Mouse (Mus musculus): ENCODE measurements around the gene Klre1. TPM values are rescaled to one million over a fixed set of nuclear protein-coding genes. Genes with fewer than 3 reads are reported as not detected.
"Not testable (repeated sequence)": the region's sequence is repeated elsewhere in the genome, so short reads cannot be mapped to it uniquely, and the experiment has no call there.

Klre1 gene
- total RNA-seq, 1 experiment from 2014 or later: 3.7 TPM

DNA sequence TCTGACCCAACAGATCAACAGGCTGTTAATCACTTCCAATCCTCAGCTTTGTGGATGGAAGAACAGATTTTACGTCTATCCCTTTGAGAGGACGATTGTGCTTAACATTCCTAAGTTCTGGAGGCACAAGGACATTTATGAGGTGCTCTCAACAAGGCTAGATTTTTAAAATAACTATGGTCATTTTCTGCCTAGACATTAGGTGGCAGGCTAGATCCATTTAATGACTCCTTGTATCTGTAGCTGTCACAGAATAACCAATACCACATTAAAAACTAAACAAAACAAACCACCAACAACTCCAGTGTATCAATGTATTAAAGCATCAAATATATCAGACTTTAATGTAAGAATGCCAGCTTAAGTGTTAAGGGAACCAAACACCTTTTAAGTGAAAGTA lies 2.4 kb upstream of the Klre1 start:
- ATAC-seq (ENCODE audit: extremely low read depth, insufficient number of reproducible peaks, low FRiP score, poor library complexity, severe bottlenecking): no peak

DNA sequence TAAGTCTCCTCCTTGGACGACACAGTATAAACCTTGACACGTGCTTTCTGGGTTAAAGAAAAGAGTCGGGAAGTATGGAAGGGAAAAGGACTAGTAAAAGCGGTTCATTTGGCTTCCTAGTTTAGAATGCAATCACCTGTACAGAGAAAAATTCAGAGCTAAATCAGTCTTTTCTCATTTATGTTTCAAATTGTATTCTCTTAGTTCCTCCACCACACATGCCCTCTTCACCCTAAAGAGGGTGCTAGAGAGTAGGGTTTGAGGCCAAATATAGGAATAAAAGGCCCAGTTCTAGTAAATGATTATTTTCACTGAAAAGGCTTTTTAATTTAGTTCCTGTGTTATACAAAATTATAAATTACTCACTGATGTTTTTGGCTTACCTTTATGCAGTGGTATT lies 3.6 kb downstream of the Klre1 start:
- peak; percentile 67; the same call in 1 of the 2 replicates for ATAC-seq (ENCODE audit: extremely low read depth, insufficient number of reproducible peaks, low FRiP score, poor library complexity, severe bottlenecking)

DNA sequence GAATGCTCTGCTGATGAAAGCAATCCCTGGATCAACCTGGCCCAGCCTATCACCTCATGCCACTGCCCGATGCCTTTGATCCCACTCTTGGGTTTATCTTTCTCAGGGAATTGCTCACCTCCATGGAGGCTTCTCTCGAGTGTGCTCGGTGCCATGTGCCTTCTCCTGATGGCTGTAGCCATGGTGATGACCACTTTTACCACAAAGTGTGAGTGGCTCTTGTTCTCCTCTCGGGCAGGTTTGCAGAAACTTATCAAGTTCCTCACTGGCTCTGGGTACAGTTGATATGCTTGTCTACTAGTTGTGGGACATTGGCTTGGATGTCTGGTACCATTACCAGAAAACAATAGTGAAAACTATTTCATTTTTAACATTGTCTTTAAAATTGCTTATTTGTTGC lies 4.2 kb downstream of the Klre1 start:
- no peak for ATAC-seq (ENCODE audit: extremely low read depth, insufficient number of reproducible peaks, low FRiP score, poor library complexity, severe bottlenecking)

DNA sequence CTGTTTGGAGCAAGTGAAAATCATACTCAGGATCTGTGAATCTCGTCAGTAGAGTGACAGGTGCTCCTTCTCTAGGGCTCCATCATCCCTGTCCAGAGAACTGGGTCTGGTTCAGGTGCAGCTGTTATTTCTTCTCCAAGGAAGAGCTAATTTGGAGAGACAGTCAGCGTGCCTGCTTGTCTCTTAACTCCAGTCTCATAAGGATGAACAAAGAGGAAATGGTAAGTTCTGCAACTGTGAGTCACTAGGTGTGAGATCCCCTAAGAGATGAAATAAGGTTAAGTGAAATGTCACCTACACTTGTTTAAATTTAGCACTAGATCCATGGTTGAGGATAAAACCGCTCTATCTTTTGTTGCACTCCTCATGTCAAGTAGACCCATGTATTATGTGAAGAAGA lies 5.3 kb downstream of the Klre1 start:
- no peak for ATAC-seq (ENCODE audit: extremely low read depth, insufficient number of reproducible peaks, low FRiP score, poor library complexity, severe bottlenecking)

DNA sequence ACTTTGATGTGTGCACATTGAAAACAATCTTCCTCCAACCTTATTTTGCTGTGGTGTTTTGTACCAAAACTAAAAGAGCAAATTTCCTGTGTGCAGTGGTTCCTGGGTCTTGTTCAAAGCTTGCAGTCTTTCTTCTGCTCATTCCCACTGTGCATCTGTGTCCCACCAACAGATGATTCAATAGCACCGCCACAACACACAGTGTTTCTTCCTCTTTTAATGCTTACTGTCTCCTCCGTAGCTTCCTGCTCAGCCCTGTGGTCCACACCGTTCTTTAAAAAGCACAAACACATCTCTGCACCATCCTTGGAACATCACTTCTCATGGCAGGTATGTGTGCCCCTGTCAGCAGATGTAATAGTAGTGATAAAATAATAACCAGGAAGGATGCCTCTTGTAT lies 13.8 kb downstream of the Klre1 start, which contains the start of gene Klrd1:
Gene Klrd1 (plus strand): TSS at position 275 of the 400 bp plus-strand sequence.
- peak; percentile 74 for ATAC-seq (ENCODE audit: extremely low read depth, insufficient number of reproducible peaks, low FRiP score, poor library complexity, severe bottlenecking)

DNA sequence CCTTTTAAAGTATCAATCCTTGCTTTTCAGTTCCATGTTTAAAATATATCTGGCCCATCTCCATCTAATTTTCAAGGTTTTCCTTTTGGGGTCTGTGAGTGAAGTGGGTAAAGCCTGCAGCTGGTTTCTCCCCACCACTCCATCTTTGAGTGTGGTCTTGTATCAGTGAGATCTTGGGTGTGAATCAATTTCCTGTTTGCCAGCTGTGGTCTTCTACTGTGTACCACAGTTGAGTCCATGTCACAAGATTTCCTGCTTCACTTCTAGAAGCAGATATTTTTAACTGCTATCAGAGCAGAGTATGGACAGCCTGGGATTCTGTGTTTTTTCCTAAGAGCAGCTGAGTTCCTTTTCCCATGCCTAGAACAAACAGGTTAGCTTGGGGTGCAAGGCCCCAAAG lies 30.7 kb downstream of the Klre1 start:
- ATAC-seq (ENCODE audit: extremely low read depth, insufficient number of reproducible peaks, low FRiP score, poor library complexity, severe bottlenecking): peak; percentile 55; the same call in 1 of the 2 replicates

DNA sequence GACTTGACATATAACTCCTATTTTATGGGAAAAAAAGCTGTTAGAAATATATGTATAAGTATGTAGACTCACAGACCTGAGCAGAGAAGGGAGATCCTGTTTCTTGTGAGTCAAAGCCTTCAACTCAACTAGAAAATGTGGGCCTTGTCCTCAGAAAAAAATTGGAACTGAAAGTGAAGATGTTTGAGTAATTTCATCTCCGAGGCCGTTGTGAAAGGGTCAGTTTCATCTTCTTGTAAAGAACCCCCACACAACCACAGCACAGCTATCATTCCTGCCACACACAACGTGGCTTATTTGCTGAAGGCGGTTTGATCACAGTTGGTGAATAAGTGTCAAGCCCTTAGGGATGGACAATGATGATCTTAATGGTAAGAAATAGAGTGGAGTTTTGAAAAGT lies 46.0 kb downstream of the Klre1 start, which contains the start of gene Klrk1:
Gene Klrk1 (minus strand): TSS at position 130 of the 400 bp plus-strand sequence.
- no peak for ATAC-seq (ENCODE audit: extremely low read depth, insufficient number of reproducible peaks, low FRiP score, poor library complexity, severe bottlenecking)

DNA sequence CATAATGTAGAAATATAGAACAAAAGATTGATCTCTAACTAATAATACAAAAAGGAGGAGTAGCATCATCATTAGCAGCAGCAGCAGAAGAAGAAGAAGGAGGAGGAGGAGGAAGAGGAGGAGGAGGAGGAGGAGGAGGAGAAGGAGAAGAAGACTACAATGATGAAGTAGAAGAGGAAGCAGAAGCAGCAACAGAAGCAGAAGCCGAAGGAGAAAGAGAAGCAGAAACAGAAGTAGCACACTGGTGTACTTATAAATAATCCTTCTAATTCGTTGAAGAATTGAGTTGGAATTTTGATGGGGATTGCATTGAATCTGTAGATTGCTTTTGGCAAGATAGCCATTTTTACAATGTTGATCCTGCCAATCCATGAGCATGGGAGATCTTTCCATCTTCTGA lies 53.3 kb downstream of the Klre1 start:
- not testable (repeated sequence) for ATAC-seq (ENCODE audit: extremely low read depth, insufficient number of reproducible peaks, low FRiP score, poor library complexity, severe bottlenecking)

Other genes starting within 250 kb of the Klre1 start
- 0.37 TPM in 1 of 2 replicates, not detected in the other for gene 4922502D21Rik, start 246.1 kb upstream of the Klre1 start, total RNA-seq (2017)
- 59.1 and 63.0 TPM in 2 replicates for gene Clec12a, start 235.2 kb upstream of the Klre1 start, total RNA-seq (2017)
- 1.2 and 1.7 TPM in 2 replicates for gene Clec12b, start 192.0 kb upstream of the Klre1 start, total RNA-seq (2017)
- 32.7 and 39.8 TPM in 2 replicates for gene Clec1b, start 180.6 kb upstream of the Klre1 start, total RNA-seq (2017)
- 4.3 and 5.4 TPM in 2 replicates for gene Clec9a, start 169.0 kb upstream of the Klre1 start, total RNA-seq (2017)
- gene Clec1a, start 125.9 kb upstream of the Klre1 start, total RNA-seq (2017): 3.6 and 4.3 TPM in 2 replicates
- gene Olr1, start 70.7 kb upstream of the Klre1 start, total RNA-seq (2017): 0.49 and 2.2 TPM in 2 replicates
- 1.5 TPM in 1 of 2 replicates, not detected in the other for gene Tmem52b, start 65.3 kb upstream of the Klre1 start, total RNA-seq (2017)
- gene Gabarapl1, start 44.7 kb upstream of the Klre1 start, total RNA-seq (2017): 9.6 and 10.1 TPM in 2 replicates
- gene Klrd1, start 13.9 kb downstream of the Klre1 start, total RNA-seq (2017): 25.5 and 29.5 TPM in 2 replicates
- 7.0 and 9.3 TPM in 2 replicates for gene Klrk1, start 46.0 kb downstream of the Klre1 start, total RNA-seq (2017)
- gene Klrc3, start 65.4 kb downstream of the Klre1 start, total RNA-seq (2017): not detected in 2 replicates
- 2.1 and 3.3 TPM in 2 replicates for gene Klrc2, start 82.8 kb downstream of the Klre1 start, total RNA-seq (2017)
- 1.2 and 2.8 TPM in 2 replicates for gene Klrc1, start 101.1 kb downstream of the Klre1 start, total RNA-seq (2017)
- not detected in 2 replicates for gene Klri1, start 139.2 kb downstream of the Klre1 start, total RNA-seq (2017)
- gene Klri2, start 162.6 kb downstream of the Klre1 start, total RNA-seq (2017): 1.2 and 1.6 TPM in 2 replicates
- not detected in 2 replicates for gene Gm156, start 206.4 kb downstream of the Klre1 start, total RNA-seq (2017)